In genomic region chr9:41044626-41045025, GRCm38 (mm10) we compare ENCODE assay signal across 9 mouse cellular contexts. TPM values are rescaled to one million over a fixed set of nuclear protein-coding genes. Genes with fewer than 3 reads are reported as not detected.
DNase-seq lines count a peak whose midpoint lies in the region; ATAC-seq lines count a peak whose summit lies in the region.
"Had no signal": no experiment of that assay in that cellular context is flagged by ENCODE, and none has a peak within 500 bp of the region (broad histone marks: within the 10 kb centered on the region; RNA-seq: fewer than 3 reads in every experiment).

No protein-coding gene starts in this region.

- 12% methylated on average over 3 of the region's 3 CpGs for WGBS in kidney, embryonic 14.5 days
- 18% methylated on average over 3 of the region's 3 CpGs for WGBS in liver, embryonic 11.5 days

- no peaks in the 10 kb centered on the region for H3K4me1 ChIP-seq in kidney, embryonic 14.5 days (ENCODE audit: control insufficient read depth, insufficient read depth, low read length)
- peaks cover 17% of the 10 kb centered on the region for H3K4me1 ChIP-seq in liver, embryonic 11.5 days (replicated peaks; ENCODE audit: control insufficient read depth, insufficient read depth, low read length)

- DNase-seq in 416B (ENCODE audit: low read depth) (peak; percentile 83), MN1 (ENCODE audit: low spot score) (peak; percentile 79)
- DNase-seq in cerebellum, adult 9-10 months, result peak; percentile 99
- peak; percentile 87 to 94 for DNase-seq in frontal cortex, postnatal 36 days (ENCODE audit: low spot score in 2 of 2)
- DNase-seq in liver, embryonic 11.5 days (ENCODE audit: low spot score), result peak; percentile 67
- peak; percentile 59 for DNase-seq in retina, adult 2 months (ENCODE audit: low read depth, low spot score)
- peak; percentile 84 for DNase-seq in thymus, postnatal 25 days

- H3K27me3 ChIP-seq in kidney, embryonic 14.5 days (ENCODE audit: control insufficient read depth, insufficient read depth, low read length), result no peaks in the 10 kb centered on the region
- H3K27me3 ChIP-seq in liver, embryonic 11.5 days (replicated peaks; ENCODE audit: control insufficient read depth, insufficient read depth, low read length), result no peaks in the 10 kb centered on the region
- H3K27me3 ChIP-seq: heart, embryonic 13.5 days had no signal

- no peak overlapping the region for H3K4me2 ChIP-seq in kidney, embryonic 14.5 days (replicated peaks; ENCODE audit: low read depth, low read length)
- no peak overlapping the region for H3K4me2 ChIP-seq in liver, embryonic 11.5 days
- H3K4me2 ChIP-seq: heart, embryonic 13.5 days had no signal

- H3K9me3 ChIP-seq in kidney, embryonic 14.5 days (ENCODE audit: control insufficient read depth, low read length), result no peaks in the 10 kb centered on the region
- no peaks in the 10 kb centered on the region for H3K9me3 ChIP-seq in liver, embryonic 11.5 days (ENCODE audit: control insufficient read depth, low read length)
- H3K9me3 ChIP-seq: heart, embryonic 13.5 days had no signal

- no peaks in the 10 kb centered on the region for H3K36me3 ChIP-seq in kidney, embryonic 14.5 days (ENCODE audit: control insufficient read depth, insufficient read depth, low read length)
- H3K36me3 ChIP-seq in liver, embryonic 11.5 days (ENCODE audit: control insufficient read depth, insufficient read depth, low read length), result no peaks in the 10 kb centered on the region

- peak; percentile 60; the same call in 1 of the 2 replicates for ATAC-seq in kidney, embryonic 14.5 days (ENCODE audit: low FRiP score, low TSS enrichment)
- ATAC-seq in liver, embryonic 11.5 days (replicated peaks; ENCODE audit: low FRiP score), result no peak

- H3K4me3 ChIP-seq in kidney, embryonic 14.5 days (ENCODE audit: low read length), result no peak overlapping the region
- no peak overlapping the region for H3K4me3 ChIP-seq in liver, embryonic 11.5 days (ENCODE audit: low read depth, low read length)
- H3K4me3 ChIP-seq: heart, embryonic 13.5 days had no signal

- H3K27ac ChIP-seq in kidney, embryonic 14.5 days (ENCODE audit: low read depth, low read length), result no peak overlapping the region
- H3K27ac ChIP-seq in liver, embryonic 11.5 days (ENCODE audit: low read depth, low read length), result no peak overlapping the region
- H3K27ac ChIP-seq: heart, embryonic 13.5 days had no signal

- no peak overlapping the region for H3K9ac ChIP-seq in kidney, embryonic 14.5 days (ENCODE audit: low read depth, low read length)
- H3K9ac ChIP-seq in liver, embryonic 11.5 days (ENCODE audit: low read depth, low read length), result no peak overlapping the region
- H3K9ac ChIP-seq: heart, embryonic 13.5 days had no signal

RNA-seq across cellular contexts. Expression of gene Crtam, which starts 40.2 kb away (rescaled TPM):
- 0.15 and 0.17 TPM in 2 replicates for polyA plus RNA-seq in kidney, embryonic 14.5 days (2014; fragmentation: Nextera tagmentation; extraction: Ambion mirVana)
- polyA plus RNA-seq in liver, embryonic 11.5 days (2014; fragmentation: Nextera tagmentation; extraction: Ambion mirVana), result 0.08 and 0.11 TPM in 2 replicates
- polyA plus RNA-seq: heart, embryonic 13.5 days had no signal
